Mouse (Mus musculus): ENCODE measurements around the gene Stard9. TPM values are rescaled to one million over a fixed set of nuclear protein-coding genes. Genes with fewer than 3 reads are reported as not detected.

The Stard9 gene
- total and polyA plus RNA-seq, 3 experiments = 0.50 to 1.1 TPM; not detected in 1

DNA sequence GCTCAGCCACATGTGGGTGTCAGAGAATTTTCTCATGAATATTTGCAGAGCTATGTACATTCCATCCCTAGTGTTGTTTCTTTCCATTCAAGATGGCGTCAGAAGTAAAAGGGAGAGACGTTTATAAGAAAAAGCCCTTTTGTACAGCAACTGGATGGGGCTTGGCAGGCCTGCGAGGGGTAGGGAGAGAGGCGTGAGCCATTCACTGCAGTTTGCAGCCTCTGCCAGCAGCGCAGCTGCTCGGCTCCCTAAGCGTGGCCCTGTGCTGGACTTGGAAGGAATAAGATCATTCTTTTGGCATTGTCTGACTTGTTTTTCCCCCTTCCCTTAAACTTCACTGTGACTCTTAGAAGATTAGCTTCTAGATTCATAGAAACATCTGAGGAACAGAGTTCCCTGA, 14.9 kb downstream of the Stard9 start:
- no peak overlapping the region for H3K4me3 ChIP-seq (ENCODE audit: control insufficient read depth in 1 of 2, insufficient read depth in 1 of 2, low read depth in 2 of 2, low read length in 2 of 2)
- H3K27me3 ChIP-seq (ENCODE audit: control insufficient read depth in 1 of 2, insufficient read depth in 2 of 2, low read length in 2 of 2) = no peaks in the 10 kb centered on the region; a peak in 1 of 4 replicates
- DNase-seq (ENCODE audit: low read depth, low spot score) = no peak
- H3K36me3 ChIP-seq (ENCODE audit: control insufficient read depth in 1 of 2, insufficient read depth in 2 of 2, low read length in 2 of 2) = no peaks in the 10 kb centered on the region
- no peaks in the 10 kb centered on the region for H3K9me3 ChIP-seq (replicated peaks; ENCODE audit: insufficient read depth, low read length)
- no peaks in the 10 kb centered on the region for H3K79me2 ChIP-seq (ENCODE audit: control insufficient read depth, insufficient read depth, low read length, poor library complexity)
- no peak overlapping the region for H3K27ac ChIP-seq (ENCODE audit: control insufficient read depth, low read depth, low read length)
- no peak for TF ChIP-seq POLR2AphosphoS2 (IDR thresholded peaks at IDR 0.05; ENCODE audit: low read length)
- TF ChIP-seq CTCF (IDR thresholded peaks at IDR 0.05 in 2 of 3, conservative IDR thresholded peaks at IDR 0.05 in 1 of 3; ENCODE audit: control insufficient read depth in 1 of 3, insufficient read depth in 1 of 3, low read depth in 2 of 3, low read length in 3 of 3, poor library complexity in 1 of 3, severe bottlenecking in 1 of 3) = no peak
- no peak for TF ChIP-seq MXI1 (IDR thresholded peaks at IDR 0.05; ENCODE audit: low read depth, low read length)
- TF ChIP-seq E2F4 (IDR thresholded peaks at IDR 0.05; ENCODE audit: borderline replicate concordance, low read depth, low read length) = no peak
- no peak for TF ChIP-seq POLR2AphosphoS5 (IDR thresholded peaks at IDR 0.05; ENCODE audit: borderline replicate concordance, low read depth, low read length)
- no peak for TF ChIP-seq SMC3 (IDR thresholded peaks at IDR 0.05; ENCODE audit: low read depth, low read length)
- TF ChIP-seq SIN3A (IDR thresholded peaks at IDR 0.05; ENCODE audit: low read length) = no peak
- TF ChIP-seq RAD21 (IDR thresholded peaks at IDR 0.05; ENCODE audit: low read depth, low read length) = no peak
- no peak for TF ChIP-seq ELF1 (IDR thresholded peaks at IDR 0.05; ENCODE audit: low read depth, low read length)
- no peak for TF ChIP-seq RCOR1 (IDR thresholded peaks at IDR 0.05; ENCODE audit: low read depth, low read length)
- no peak for TF ChIP-seq POLR2A (IDR thresholded peaks at IDR 0.05; ENCODE audit: control insufficient read depth in 1 of 2, insufficient read depth in 1 of 2, low read depth in 1 of 2, low read length in 2 of 2, poor library complexity in 1 of 2)
- no peak for TF ChIP-seq JUND (IDR thresholded peaks at IDR 0.05; ENCODE audit: low read depth, low read length)
- TF ChIP-seq CHD1 (IDR thresholded peaks at IDR 0.05; ENCODE audit: low read depth, low read length) = no peak
- no peak for TF ChIP-seq GATA1 (IDR thresholded peaks at IDR 0.05; ENCODE audit: low read depth, low read length)
- no peak for TF ChIP-seq USF1 (IDR thresholded peaks at IDR 0.05; ENCODE audit: low read depth, low read length)
- no peak overlapping the region for H3K9ac ChIP-seq (ENCODE audit: control insufficient read depth, low read depth, low read length, poor library complexity, severe bottlenecking)
- H3K4me1 ChIP-seq (ENCODE audit: control insufficient read depth in 1 of 2, insufficient read depth in 2 of 2, low read length in 2 of 2) = peaks cover 2 to 3% of the 10 kb centered on the region in 2 experiments; a peak in 1 of 4 replicates

DNA sequence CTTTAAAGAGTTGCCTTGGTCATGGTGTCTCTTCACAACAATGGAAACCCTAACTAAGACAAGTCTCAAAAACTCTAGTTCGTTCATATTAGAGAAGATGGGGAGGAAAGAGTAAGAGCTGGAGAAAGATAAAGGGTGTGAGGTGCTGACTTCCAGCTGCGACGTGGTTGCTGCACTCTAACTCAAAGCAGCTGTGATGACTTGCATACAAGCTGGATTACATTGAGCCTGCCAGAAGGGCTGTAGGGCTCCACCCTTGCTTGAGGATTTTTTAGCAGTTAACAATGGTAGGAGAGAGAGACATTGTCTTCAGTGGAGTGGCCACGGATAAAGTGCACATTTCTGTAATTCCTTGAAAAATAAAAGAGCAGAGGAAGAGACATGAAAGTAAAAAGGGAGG, 17.9 kb downstream of the Stard9 start:
- Histone ChIP-seq H3K4me3 (ENCODE audit: control insufficient read depth in 1 of 2, insufficient read depth in 1 of 2, low read depth in 2 of 2, low read length in 2 of 2) (no peak overlapping the region), H3K27ac (ENCODE audit: control insufficient read depth, low read depth, low read length) (no peak overlapping the region), H3K27me3 (ENCODE audit: control insufficient read depth in 1 of 2, insufficient read depth in 2 of 2, low read length in 2 of 2) (no peaks in the 10 kb centered on the region; a peak in 1 of 4 replicates), H3K4me1 (ENCODE audit: control insufficient read depth in 1 of 2, insufficient read depth in 2 of 2, low read length in 2 of 2) (peaks cover 2 to 3% of the 10 kb centered on the region in 2 experiments; a peak in 1 of 4 replicates), H3K9me3 (replicated peaks; ENCODE audit: insufficient read depth, low read length) (no peaks in the 10 kb centered on the region), H3K36me3 (ENCODE audit: control insufficient read depth in 1 of 2, insufficient read depth in 2 of 2, low read length in 2 of 2) (no peaks in the 10 kb centered on the region), H3K79me2 (ENCODE audit: control insufficient read depth, insufficient read depth, low read length, poor library complexity) (no peaks in the 10 kb centered on the region), H3K9ac (ENCODE audit: control insufficient read depth, low read depth, low read length, poor library complexity, severe bottlenecking) (no peak overlapping the region)
- peak; percentile 62 for DNase-seq (ENCODE audit: low read depth, low spot score)
- TF ChIP-seq BHLHE40 (IDR thresholded peaks at IDR 0.05; ENCODE audit: borderline replicate concordance, low read depth, low read length) (0 out of 2 replicates have a peak, but pooled peaks have one; percentile 19), ETS1 (IDR thresholded peaks at IDR 0.05; ENCODE audit: low read depth, low read length) (0 out of 2 replicates have a peak, but pooled peaks have one; percentile 12), E2F4 (IDR thresholded peaks at IDR 0.05; ENCODE audit: borderline replicate concordance, low read depth, low read length) (no peak)
